Mouse (Mus musculus): ENCODE results near the gene Strn. TPM values are rescaled to one million over a fixed set of nuclear protein-coding genes. Genes with fewer than 3 reads are reported as not detected.

The Strn gene
- polyA plus RNA-seq (2014; fragmentation: Nextera tagmentation; extraction: Ambion mirVana) = 7.2 and 8.1 TPM in 2 replicates

- 38% methylated on average over 4 of the region's 4 CpGs for WGBS
- no peak for DNase-seq
These were observed at the start of gene Strn for GRCm38 (mm10) chr17:78737096-78737495. Gene Strn (minus strand): TSS chr17:78737196.

GRCm38 (mm10) chr17:78778765-78779164, 41.8 kb upstream of the Strn start:
- no peak for ATAC-seq (ENCODE audit: insufficient read depth)
- Histone ChIP-seq H3K27ac (ENCODE audit: low read depth) (no peak overlapping the region), H3K9me3 (ENCODE audit: low read depth, low read length) (no peaks in the 10 kb centered on the region), H3K4me2 (no peak overlapping the region), H3K4me3 (ENCODE audit: low read depth, low read length) (no peak overlapping the region), H3K27me3 (ENCODE audit: insufficient read depth, low read length) (no peaks in the 10 kb centered on the region), H3K4me1 (ENCODE audit: insufficient read depth) (no peaks in the 10 kb centered on the region), H3K36me3 (ENCODE audit: insufficient read depth) (peaks cover 8% of the 10 kb centered on the region; the same call in 1 of the 2 replicates), H3K9ac (no peak overlapping the region)
- 83% methylated on average over 1 of the region's 1 CpGs for WGBS
- no peak for DNase-seq
- no peak for TF ChIP-seq CTCF (IDR thresholded peaks at IDR 0.05; ENCODE audit: low read depth)

More at GRCm38 (mm10) chr17:78737096-78737495, at the start of gene Strn:
- no peaks in the 10 kb centered on the region for H3K36me3 ChIP-seq (ENCODE audit: insufficient read depth)
- peak within 1 kb of the TSS; percentile 61 for H3K4me2 ChIP-seq
- no peaks in the 10 kb centered on the region for H3K9me3 ChIP-seq (ENCODE audit: low read depth, low read length)
- H3K27me3 ChIP-seq (ENCODE audit: insufficient read depth, low read length) = no peaks in the 10 kb centered on the region
- ATAC-seq (ENCODE audit: insufficient read depth) = no peak
- 0 out of 2 replicates have a peak, but pooled peaks cover 4% of the 10 kb centered on the region for H3K4me1 ChIP-seq (ENCODE audit: insufficient read depth)
- H3K4me3 ChIP-seq (ENCODE audit: low read depth, low read length) = peak within 1 kb of the TSS; percentile 87
- H3K9ac ChIP-seq = peak within 1 kb of the TSS; percentile 84
- H3K27ac ChIP-seq (ENCODE audit: low read depth) = peak within 1 kb of the TSS; percentile 92
- TF ChIP-seq CTCF (IDR thresholded peaks at IDR 0.05; ENCODE audit: low read depth) = no peak

- DNase-seq (no peak), ATAC-seq (ENCODE audit: insufficient read depth) (no peak)
- H3K9ac ChIP-seq = no peak overlapping the region
- H3K9me3 ChIP-seq (ENCODE audit: low read depth, low read length) = no peaks in the 10 kb centered on the region
- 53% methylated on average over 2 of the region's 2 CpGs for WGBS
- 0 out of 2 replicates have a peak, but pooled peaks cover 12% of the 10 kb centered on the region for H3K36me3 ChIP-seq (ENCODE audit: insufficient read depth)
- no peak overlapping the region for H3K27ac ChIP-seq (ENCODE audit: low read depth)
- TF ChIP-seq CTCF (IDR thresholded peaks at IDR 0.05; ENCODE audit: low read depth) = no peak
- H3K4me2 ChIP-seq = no peak overlapping the region
- no peaks in the 10 kb centered on the region for H3K4me1 ChIP-seq (ENCODE audit: insufficient read depth)
- no peak overlapping the region for H3K4me3 ChIP-seq (ENCODE audit: low read depth, low read length)
- H3K27me3 ChIP-seq (ENCODE audit: insufficient read depth, low read length) = no peaks in the 10 kb centered on the region
These were observed 35.3 kb upstream of the Strn start for GRCm38 (mm10) chr17:78772317-78772716.

GRCm38 (mm10) chr17:78770932-78771331, 33.9 kb upstream of the Strn start:
- peak overlapping the region; percentile 2; the same call in 1 of the 2 replicates for H3K27ac ChIP-seq (ENCODE audit: low read depth)
- no peak overlapping the region for H3K4me3 ChIP-seq (ENCODE audit: low read depth, low read length)
- TF ChIP-seq CTCF (IDR thresholded peaks at IDR 0.05; ENCODE audit: low read depth) = no peak
- no peak overlapping the region for H3K4me2 ChIP-seq
- no peaks in the 10 kb centered on the region for H3K9me3 ChIP-seq (ENCODE audit: low read depth, low read length)
- H3K27me3 ChIP-seq (ENCODE audit: insufficient read depth, low read length) = no peaks in the 10 kb centered on the region
- no peak for ATAC-seq (ENCODE audit: insufficient read depth)
- H3K9ac ChIP-seq = no peak overlapping the region
- no peak for DNase-seq
- 43% methylated on average over 7 of the region's 7 CpGs for WGBS
- 0 out of 2 replicates have a peak, but pooled peaks cover 12% of the 10 kb centered on the region for H3K36me3 ChIP-seq (ENCODE audit: insufficient read depth)
- H3K4me1 ChIP-seq (ENCODE audit: insufficient read depth) = no peaks in the 10 kb centered on the region

GRCm38 (mm10) chr17:78769341-78769740, 32.3 kb upstream of the Strn start:
- WGBS = 70% methylated on average over 3 of the region's 3 CpGs
- Histone ChIP-seq H3K4me3 (ENCODE audit: low read depth, low read length) (no peak overlapping the region), H3K27ac (ENCODE audit: low read depth) (no peak overlapping the region), H3K4me1 (ENCODE audit: insufficient read depth) (no peaks in the 10 kb centered on the region), H3K36me3 (ENCODE audit: insufficient read depth) (peaks cover 16% of the 10 kb centered on the region; the same call in 1 of the 2 replicates), H3K4me2 (no peak overlapping the region), H3K9ac (no peak overlapping the region), H3K9me3 (ENCODE audit: low read depth, low read length) (no peaks in the 10 kb centered on the region), H3K27me3 (ENCODE audit: insufficient read depth, low read length) (no peaks in the 10 kb centered on the region)
- ATAC-seq (ENCODE audit: insufficient read depth) (no peak), DNase-seq (no peak)
- no peak for TF ChIP-seq CTCF (IDR thresholded peaks at IDR 0.05; ENCODE audit: low read depth)

- Histone ChIP-seq H3K4me1 (ENCODE audit: insufficient read depth) (no peaks in the 10 kb centered on the region), H3K36me3 (ENCODE audit: insufficient read depth) (peaks cover 20% of the 10 kb centered on the region; the same call in 1 of the 2 replicates), H3K4me2 (no peak overlapping the region), H3K9ac (no peak overlapping the region), H3K4me3 (ENCODE audit: low read depth, low read length) (no peak overlapping the region), H3K27me3 (ENCODE audit: insufficient read depth, low read length) (no peaks in the 10 kb centered on the region), H3K27ac (ENCODE audit: low read depth) (no peak overlapping the region), H3K9me3 (ENCODE audit: low read depth, low read length) (no peaks in the 10 kb centered on the region)
- ATAC-seq (ENCODE audit: insufficient read depth) (no peak), DNase-seq (no peak)
- no peak for TF ChIP-seq CTCF (IDR thresholded peaks at IDR 0.05; ENCODE audit: low read depth)
- WGBS = 56% methylated on average over 2 of the region's 2 CpGs
These were observed 31.9 kb upstream of the Strn start for GRCm38 (mm10) chr17:78768937-78769336.

- no peak for DNase-seq
- no peak overlapping the region for H3K9ac ChIP-seq
- peaks cover 17% of the 10 kb centered on the region; the same call in 1 of the 2 replicates for H3K36me3 ChIP-seq (ENCODE audit: insufficient read depth)
- no peak for ATAC-seq (ENCODE audit: insufficient read depth)
- no peak overlapping the region for H3K27ac ChIP-seq (ENCODE audit: low read depth)
- H3K4me1 ChIP-seq (ENCODE audit: insufficient read depth) = no peaks in the 10 kb centered on the region
- WGBS = 57% methylated on average over 8 of the region's 8 CpGs
- H3K9me3 ChIP-seq (ENCODE audit: low read depth, low read length) = no peaks in the 10 kb centered on the region
- H3K4me2 ChIP-seq = no peak overlapping the region
- H3K4me3 ChIP-seq (ENCODE audit: low read depth, low read length) = no peak overlapping the region
- TF ChIP-seq CTCF (IDR thresholded peaks at IDR 0.05; ENCODE audit: low read depth) = no peak
- H3K27me3 ChIP-seq (ENCODE audit: insufficient read depth, low read length) = no peaks in the 10 kb centered on the region
These were observed 30.6 kb upstream of the Strn start for GRCm38 (mm10) chr17:78767546-78767945.

Measured in lung, embryonic 14.5 days (tissue).